Mouse (Mus musculus): Measurements from ENCODE around the gene Clec11a. TPM values are rescaled to one million over a fixed set of nuclear protein-coding genes. Genes with fewer than 3 reads are reported as not detected.
A peak's percentile ranks its signal among the peaks of the same experiment; 100 is the strongest.

The Clec11a gene
- total RNA-seq, 1 experiment: 2.2 TPM

- peak; percentile 66 for DNase-seq (ENCODE audit: low read depth, low spot score)
- in situ Hi-C loops (cut with MboI; ENCODE audit: low sequenced_read_pairs in 2 of 2, unreplicated experiment in 2 of 2): no loop called here
- H3K9me3 ChIP-seq (ENCODE audit: control insufficient read depth, insufficient read depth, low read depth, low read length): no peaks in the 10 kb centered on the region
- H3K9ac ChIP-seq (ENCODE audit: insufficient read depth, low read depth, low read length, poor library complexity, severe bottlenecking): no peak overlapping the region
- H3K4me3 ChIP-seq (ENCODE audit: insufficient read depth in 1 of 2, low read depth in 1 of 2, low read length in 2 of 2, poor library complexity in 1 of 2, severe bottlenecking in 1 of 2): no peak overlapping the region
- TF ChIP-seq CHD2 (IDR thresholded peaks at IDR 0.05; ENCODE audit: low read depth, low read length) (no peak), ZC3H11A (IDR thresholded peaks at IDR 0.05; ENCODE audit: borderline replicate concordance, low read depth, low read length) (peak; percentile 65; the same call in 1 of the 2 replicates)
- H3K27ac ChIP-seq (ENCODE audit: insufficient read depth, low read depth, low read length, poor library complexity, severe bottlenecking): peak overlapping the region; percentile 95
- H3K4me1 ChIP-seq (ENCODE audit: control insufficient read depth in 2 of 2, insufficient read depth in 2 of 2, low read length in 2 of 2, poor library complexity in 1 of 2): peaks cover 0 to 18% of the 10 kb centered on the region in 2 experiments; a peak in 2 of 4 replicates
- no peaks in the 10 kb centered on the region for H3K36me3 ChIP-seq (ENCODE audit: control insufficient read depth, insufficient read depth, low read length, poor library complexity, severe bottlenecking)
These were observed 29.5 kb downstream of the Clec11a start for GRCm38 (mm10) chr7:44277250-44277622.

GRCm38 (mm10) chr7:44276461-44277249, 30.0 kb downstream of the Clec11a start:
- H3K27ac ChIP-seq (ENCODE audit: insufficient read depth, low read depth, low read length, poor library complexity, severe bottlenecking): peak overlapping the region; percentile 95
- no peaks in the 10 kb centered on the region for H3K9me3 ChIP-seq (ENCODE audit: control insufficient read depth, insufficient read depth, low read depth, low read length)
- H3K9ac ChIP-seq (ENCODE audit: insufficient read depth, low read depth, low read length, poor library complexity, severe bottlenecking): peak overlapping the region; percentile 23; the same call in 1 of the 2 replicates
- no peak for TF ChIP-seq ZC3H11A (IDR thresholded peaks at IDR 0.05; ENCODE audit: borderline replicate concordance, low read depth, low read length)
- TF ChIP-seq CHD2 (IDR thresholded peaks at IDR 0.05; ENCODE audit: low read depth, low read length): no peak
- TF ChIP-seq HCFC1 (IDR thresholded peaks at IDR 0.05; ENCODE audit: borderline replicate concordance, insufficient read depth, low read length): no peak
- TF ChIP-seq ZNF384 (IDR thresholded peaks at IDR 0.05; ENCODE audit: low read depth, low read length): no peak
- TF ChIP-seq MAFK (IDR thresholded peaks at IDR 0.05; ENCODE audit: insufficient read depth, low read depth, low read length): no peak
- H3K4me1 ChIP-seq (ENCODE audit: control insufficient read depth in 2 of 2, insufficient read depth in 2 of 2, low read length in 2 of 2, poor library complexity in 1 of 2): peaks cover 0 to 18% of the 10 kb centered on the region in 2 experiments; a peak in 2 of 4 replicates
- DNase-seq (ENCODE audit: low read depth, low spot score): peak; percentile 71
- in situ Hi-C loops (cut with MboI; ENCODE audit: low sequenced_read_pairs in 2 of 2, unreplicated experiment in 2 of 2): no loop called here
- H3K4me3 ChIP-seq (ENCODE audit: insufficient read depth in 1 of 2, low read depth in 1 of 2, low read length in 2 of 2, poor library complexity in 1 of 2, severe bottlenecking in 1 of 2): 0 out of 4 replicates have a peak overlapping the region, but pooled peaks of 1 of the 2 experiments have one; percentile 16
- no peaks in the 10 kb centered on the region for H3K36me3 ChIP-seq (ENCODE audit: control insufficient read depth, insufficient read depth, low read length, poor library complexity, severe bottlenecking)

GRCm38 (mm10) chr7:44275546-44275945, 31.2 kb downstream of the Clec11a start:
- no peak overlapping the region for H3K4me3 ChIP-seq (ENCODE audit: insufficient read depth in 1 of 2, low read depth in 1 of 2, low read length in 2 of 2, poor library complexity in 1 of 2, severe bottlenecking in 1 of 2)
- no peaks in the 10 kb centered on the region for H3K9me3 ChIP-seq (ENCODE audit: control insufficient read depth, insufficient read depth, low read depth, low read length)
- DNase-seq (ENCODE audit: low read depth, low spot score): no peak
- H3K4me1 ChIP-seq (ENCODE audit: control insufficient read depth in 2 of 2, insufficient read depth in 2 of 2, low read length in 2 of 2, poor library complexity in 1 of 2): peaks cover 0 to 18% of the 10 kb centered on the region in 2 experiments; a peak in 2 of 4 replicates
- no peak overlapping the region for H3K9ac ChIP-seq (ENCODE audit: insufficient read depth, low read depth, low read length, poor library complexity, severe bottlenecking)
- TF ChIP-seq HCFC1 (IDR thresholded peaks at IDR 0.05; ENCODE audit: borderline replicate concordance, insufficient read depth, low read length): no peak
- TF ChIP-seq ZNF384 (IDR thresholded peaks at IDR 0.05; ENCODE audit: low read depth, low read length): no peak
- no peak for TF ChIP-seq MAFK (IDR thresholded peaks at IDR 0.05; ENCODE audit: insufficient read depth, low read depth, low read length)
- TF ChIP-seq ZC3H11A (IDR thresholded peaks at IDR 0.05; ENCODE audit: borderline replicate concordance, low read depth, low read length): no peak
- no peak for TF ChIP-seq CHD2 (IDR thresholded peaks at IDR 0.05; ENCODE audit: low read depth, low read length)
- no peak overlapping the region for H3K27ac ChIP-seq (ENCODE audit: insufficient read depth, low read depth, low read length, poor library complexity, severe bottlenecking)
- no peaks in the 10 kb centered on the region for H3K36me3 ChIP-seq (ENCODE audit: control insufficient read depth, insufficient read depth, low read length, poor library complexity, severe bottlenecking)
- in situ Hi-C loops (cut with MboI; ENCODE audit: low sequenced_read_pairs in 2 of 2, unreplicated experiment in 2 of 2): no loop called here

- H3K4me1 ChIP-seq (ENCODE audit: control insufficient read depth in 2 of 2, insufficient read depth in 2 of 2, low read length in 2 of 2, poor library complexity in 1 of 2): peaks cover 0 to 18% of the 10 kb centered on the region in 2 experiments; a peak in 2 of 4 replicates
- no peak overlapping the region; the same call in 1 of the 2 replicates for H3K27ac ChIP-seq (ENCODE audit: insufficient read depth, low read depth, low read length, poor library complexity, severe bottlenecking)
- peak overlapping the region; percentile 32 to 46; a peak in 2 of 4 replicates for H3K4me3 ChIP-seq (ENCODE audit: insufficient read depth in 1 of 2, low read depth in 1 of 2, low read length in 2 of 2, poor library complexity in 1 of 2, severe bottlenecking in 1 of 2)
- TF ChIP-seq MAFK (IDR thresholded peaks at IDR 0.05; ENCODE audit: insufficient read depth, low read depth, low read length) (no peak), HCFC1 (IDR thresholded peaks at IDR 0.05; ENCODE audit: borderline replicate concordance, insufficient read depth, low read length) (no peak), ZC3H11A (IDR thresholded peaks at IDR 0.05; ENCODE audit: borderline replicate concordance, low read depth, low read length) (no peak), ZNF384 (IDR thresholded peaks at IDR 0.05; ENCODE audit: low read depth, low read length) (no peak), CHD2 (IDR thresholded peaks at IDR 0.05; ENCODE audit: low read depth, low read length) (no peak)
- peak overlapping the region; percentile 31; the same call in 1 of the 2 replicates for H3K9ac ChIP-seq (ENCODE audit: insufficient read depth, low read depth, low read length, poor library complexity, severe bottlenecking)
- no peaks in the 10 kb centered on the region for H3K9me3 ChIP-seq (ENCODE audit: control insufficient read depth, insufficient read depth, low read depth, low read length)
- DNase-seq (ENCODE audit: low read depth, low spot score): no peak
- in situ Hi-C loops (cut with MboI; ENCODE audit: low sequenced_read_pairs in 2 of 2, unreplicated experiment in 2 of 2): loop anchor here in 1 of 2 experiments (25.0 kb wide), 1 partner anchor 163 kb away; the partner anchor contains the start of gene Lrrc4b
- no peaks in the 10 kb centered on the region for H3K36me3 ChIP-seq (ENCODE audit: control insufficient read depth, insufficient read depth, low read length, poor library complexity, severe bottlenecking)
These were observed 32.6 kb downstream of the Clec11a start for GRCm38 (mm10) chr7:44274096-44274495.
